Mouse (Mus musculus) liver, embryonic 15.5 days (tissue): ENCODE data around the gene Utp14b. TPM values are rescaled to one million over a fixed set of nuclear protein-coding genes. Genes with fewer than 3 reads are reported as not detected.

Experiments
- ATAC-seq: fragments of 200-750 bp; cut with Nextera tagmentation; 2 replicates; pipeline ENCODE4 v1.8.0; 2017; ENCODE audit warnings: moderate number of reproducible peaks, mild to moderate bottlenecking, moderate library complexity; ENCODE audit not compliant: insufficient read depth
- H3K27ac ChIP-seq: fragments of 300-500 bp; sonication (generic); replicated peaks from 2 replicates; pipeline ENCODE4 v1.5.1; 2015; ENCODE audit warnings: mild to moderate bottlenecking, inconsistent platforms
- H3K27me3 ChIP-seq: fragments of 300-500 bp; sonication (generic); 2 replicates; pipeline ENCODE4 v1.6.1; 2015; ENCODE audit warnings: mild to moderate bottlenecking, inconsistent platforms
- H3K36me3 ChIP-seq: fragments of 300-500 bp; sonication (generic); replicated peaks from 2 replicates; pipeline ENCODE4 v1.6.1; 2015; ENCODE audit warnings: moderate library complexity, mild to moderate bottlenecking, inconsistent platforms
- H3K4me1 ChIP-seq: fragments of 300-500 bp; sonication (generic); replicated peaks from 2 replicates; pipeline ENCODE4 v1.6.1; 2015; ENCODE audit warnings: inconsistent platforms
- H3K4me2 ChIP-seq: fragments of 300-500 bp; sonication (generic); 2 replicates; pipeline ENCODE4 v1.6.1; 2015; ENCODE audit warnings: moderate library complexity, mild to moderate bottlenecking, inconsistent platforms
- H3K4me3 ChIP-seq: fragments of 300-500 bp; sonication (generic); replicated peaks from 2 replicates; pipeline ENCODE4 v1.5.1; 2015; ENCODE audit warnings: mild to moderate bottlenecking, inconsistent platforms
- H3K9ac ChIP-seq: fragments of 300-500 bp; sonication (generic); 2 replicates; pipeline ENCODE4 v1.6.1; 2015; ENCODE audit warnings: moderate library complexity, mild to moderate bottlenecking, inconsistent platforms
- H3K9me3 ChIP-seq: fragments of 300-500 bp; sonication (generic); replicated peaks from 2 replicates; pipeline ENCODE4 v1.6.1; 2016; ENCODE audit warnings: inconsistent platforms
- WGBS: fragments of 180-500 bp; shearing (Covaris S2); methylation state at CpG from one replicate; pipeline ENCODE4 v1.1.7; 2015; ENCODE audit warnings: mixed read lengths; ENCODE audit not compliant: insufficient replicate concordance; 5-methylcytosine and 5-hydroxymethylcytosine counted together
- polyA plus RNA-seq: library from polyadenylated mRNA; unstranded; fragments of >200 nt; fragmentation: Nextera tagmentation; extraction: Ambion mirVana; gene quantifications from 2 replicates; pipeline ENCODE4 v1.2.1, GENCODE M21; 2015

Gene Utp14b
- polyA plus RNA-seq, 1 experiment from 2014 or later = 0.77 TPM

- Histone ChIP-seq H3K36me3 (no peaks in the 10 kb centered on the region), H3K27me3 (no peaks in the 10 kb centered on the region), H3K9me3 (no peaks in the 10 kb centered on the region), H3K4me1 (no peaks in the 10 kb centered on the region), H3K4me2 (no peak overlapping the region), H3K27ac (no peak overlapping the region), H3K4me3 (no peak overlapping the region), H3K9ac (no peak overlapping the region)
- 52% methylated on average over 6 of the region's 6 CpGs for WGBS
- ATAC-seq = no peak
These were observed 8.4 kb upstream of the Utp14b start for GRCm38 (mm10) chr1:78649269-78650061.

DNA sequence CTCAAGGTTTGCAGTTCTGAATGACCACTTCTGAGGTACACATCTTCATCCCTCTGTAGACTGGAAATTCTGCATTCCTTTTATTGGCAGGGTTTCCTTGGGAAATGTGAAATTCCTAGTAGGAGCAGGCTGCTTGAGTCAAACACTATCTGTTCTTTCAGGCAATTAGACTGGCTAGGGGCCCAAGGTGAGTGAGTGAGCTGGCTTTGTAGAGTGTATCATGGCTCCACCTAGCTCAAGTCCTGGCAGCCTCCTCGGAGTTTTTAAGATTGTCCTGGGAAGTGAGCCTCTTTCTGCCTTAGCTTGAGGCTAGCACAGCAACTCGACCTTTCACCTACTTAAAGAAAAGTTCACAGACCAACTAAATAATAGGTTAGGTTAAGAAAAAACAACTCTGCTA is 1.4 kb upstream of the Utp14b start:
- no peaks in the 10 kb centered on the region for H3K36me3 ChIP-seq
- no peaks in the 10 kb centered on the region for H3K9me3 ChIP-seq
- no peak for ATAC-seq
- no peak overlapping the region for H3K9ac ChIP-seq
- no peaks in the 10 kb centered on the region for H3K27me3 ChIP-seq
- H3K4me1 ChIP-seq = peaks cover 42% of the 10 kb centered on the region
- WGBS = 39% methylated on average over 2 of the region's 2 CpGs
- H3K27ac ChIP-seq = no peak overlapping the region
- no peak overlapping the region for H3K4me3 ChIP-seq
- no peak overlapping the region for H3K4me2 ChIP-seq

GRCm38 (mm10) chr1:78657021-78657629 is 713 bp upstream of the Utp14b start:
- H3K27me3 ChIP-seq = no peaks in the 10 kb centered on the region
- H3K36me3 ChIP-seq = no peaks in the 10 kb centered on the region
- 25% methylated on average over 22 of the region's 22 CpGs for WGBS
- peak overlapping the region; percentile 22; the same call in 1 of the 2 replicates for H3K9ac ChIP-seq
- no peaks in the 10 kb centered on the region for H3K9me3 ChIP-seq
- peaks cover 44% of the 10 kb centered on the region for H3K4me1 ChIP-seq
- ATAC-seq = no peak
- peak overlapping the region; percentile 97 for H3K4me2 ChIP-seq
- 0 out of 2 replicates have a peak overlapping the region, but pooled peaks have one; percentile 12 for H3K27ac ChIP-seq
- peak overlapping the region; percentile 84 for H3K4me3 ChIP-seq

DNA sequence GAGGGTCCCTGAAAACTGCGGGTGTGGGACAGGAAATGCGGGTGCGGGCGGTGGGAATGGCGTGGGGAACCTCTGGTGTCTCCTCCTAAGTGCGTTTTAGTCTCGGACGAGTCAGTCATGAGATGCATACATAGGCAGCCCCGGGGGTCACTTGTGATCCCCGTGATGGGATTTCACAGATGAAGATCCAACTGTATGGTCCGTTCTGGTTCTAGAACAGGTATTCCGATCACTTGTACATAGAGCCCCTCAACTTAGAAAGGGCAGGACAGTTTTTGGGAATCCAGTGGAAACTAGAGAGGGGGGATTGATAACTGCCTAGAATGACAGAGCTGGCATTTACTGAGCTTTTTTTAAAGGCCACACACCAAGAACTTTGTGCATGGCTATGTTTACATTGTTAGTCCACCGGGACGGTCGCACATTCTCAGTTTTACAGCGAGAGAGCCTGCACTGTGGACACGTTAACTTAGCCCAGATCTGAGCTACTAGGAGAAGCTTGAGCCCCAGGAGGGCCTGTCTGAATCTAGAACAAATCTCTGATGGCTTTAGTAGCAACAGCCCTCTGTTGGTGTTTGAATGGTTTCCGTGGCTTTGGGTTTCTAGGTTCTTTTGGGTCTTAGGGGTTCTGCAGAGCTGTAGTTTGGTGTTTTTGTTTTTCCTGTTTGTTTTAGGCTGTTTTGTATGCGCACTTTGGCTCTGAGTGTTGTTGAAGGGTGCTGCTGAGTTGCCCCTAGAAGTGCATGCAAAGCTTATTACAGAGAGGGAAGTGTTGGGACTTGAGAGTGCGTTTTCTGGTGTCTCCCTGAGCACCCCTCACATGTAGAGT is 817 bp downstream of the Utp14b start:
- no peaks in the 10 kb centered on the region for H3K27me3 ChIP-seq
- 3% methylated on average over 20 of the region's 20 CpGs for WGBS
- no peaks in the 10 kb centered on the region for H3K36me3 ChIP-seq
- peaks cover 44% of the 10 kb centered on the region for H3K4me1 ChIP-seq
- peak overlapping the region; percentile 86 for H3K9ac ChIP-seq
- H3K27ac ChIP-seq = peak overlapping the region; percentile 84
- no peaks in the 10 kb centered on the region for H3K9me3 ChIP-seq
- no peak for ATAC-seq
- peak overlapping the region; percentile 84 for H3K4me3 ChIP-seq
- peak overlapping the region; percentile 97 for H3K4me2 ChIP-seq

DNA sequence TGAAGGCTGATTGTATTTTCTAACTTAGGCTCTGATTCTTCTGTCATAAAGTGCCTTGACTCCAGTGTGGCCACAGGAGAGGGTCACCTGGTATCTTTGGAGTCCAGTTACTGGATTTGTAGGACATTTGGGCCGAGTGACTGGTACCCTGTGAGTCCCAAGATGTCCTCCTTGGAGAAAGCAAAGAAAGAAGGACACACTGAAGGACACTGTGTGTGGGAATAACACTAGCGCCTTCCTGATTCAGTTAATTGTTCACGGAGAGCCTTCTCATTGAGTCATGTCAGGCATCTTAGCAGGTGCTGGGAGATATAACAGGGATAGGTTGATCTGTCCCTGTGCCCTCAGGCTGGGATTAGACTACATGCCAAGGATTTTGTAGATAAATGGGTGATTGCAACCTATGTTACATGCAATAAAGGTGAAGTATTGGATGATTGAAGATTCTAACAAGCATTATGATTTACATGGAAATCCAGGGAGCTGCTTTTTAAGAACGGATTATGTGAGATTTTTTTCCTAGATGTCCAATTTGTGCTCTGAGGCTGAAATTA is 1.5 kb downstream of the Utp14b start:
- no peak for ATAC-seq
- WGBS = 58% methylated on average over 4 of the region's 4 CpGs

DNA sequence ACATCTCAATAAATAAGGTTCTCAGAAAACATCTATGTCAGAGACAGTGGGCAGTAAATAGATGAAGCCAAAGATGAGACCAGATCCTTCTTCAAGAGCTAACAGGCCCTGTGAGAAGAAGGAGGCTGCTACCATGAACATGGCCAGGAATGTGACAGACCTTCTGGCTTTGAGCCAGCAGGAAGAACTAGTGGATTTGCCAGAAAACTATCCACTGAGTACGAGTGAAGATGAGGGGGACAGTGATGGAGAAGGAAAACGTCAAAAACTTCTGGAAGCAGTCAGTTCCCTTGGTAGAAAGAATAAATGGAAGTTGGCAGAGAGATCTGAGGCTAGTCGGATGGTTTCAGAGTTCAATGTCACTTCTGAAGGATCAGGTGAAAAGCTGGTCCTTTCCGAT is 6.5 kb downstream of the Utp14b start:
- 73% methylated on average over 4 of the region's 4 CpGs for WGBS
- Histone ChIP-seq H3K36me3 (peaks cover 38% of the 10 kb centered on the region), H3K27me3 (no peaks in the 10 kb centered on the region), H3K27ac (no peak overlapping the region), H3K4me1 (peaks cover 15% of the 10 kb centered on the region), H3K9me3 (no peaks in the 10 kb centered on the region), H3K9ac (no peak overlapping the region), H3K4me2 (no peak overlapping the region), H3K4me3 (no peak overlapping the region)
- no peak for ATAC-seq

More for the DNA sequence above, 1.5 kb downstream of the Utp14b start:
- Histone ChIP-seq H3K36me3 (peaks cover 2% of the 10 kb centered on the region), H3K4me1 (peaks cover 44% of the 10 kb centered on the region), H3K4me2 (peak overlapping the region; percentile 97), H3K9me3 (no peaks in the 10 kb centered on the region), H3K9ac (peak overlapping the region; percentile 86), H3K27me3 (no peaks in the 10 kb centered on the region), H3K4me3 (peak overlapping the region; percentile 84), H3K27ac (no peak overlapping the region)

GRCm38 (mm10) chr1:78665954-78666499 is 8.2 kb downstream of the Utp14b start:
- 68% methylated on average over 9 of the region's 9 CpGs for WGBS
- Histone ChIP-seq H3K36me3 (peaks cover 38% of the 10 kb centered on the region), H3K27me3 (no peaks in the 10 kb centered on the region), H3K9me3 (no peaks in the 10 kb centered on the region), H3K9ac (no peak overlapping the region), H3K4me1 (peaks cover 6% of the 10 kb centered on the region), H3K4me2 (no peak overlapping the region), H3K27ac (no peak overlapping the region), H3K4me3 (no peak overlapping the region)
- no peak for ATAC-seq

- Histone ChIP-seq H3K36me3 (peaks cover 38% of the 10 kb centered on the region), H3K9ac (no peak overlapping the region), H3K4me3 (no peak overlapping the region), H3K27me3 (no peaks in the 10 kb centered on the region), H3K4me1 (peaks cover under 1% of the 10 kb centered on the region; the same call in 1 of the 2 replicates), H3K9me3 (no peaks in the 10 kb centered on the region), H3K4me2 (no peak overlapping the region), H3K27ac (no peak overlapping the region)
- WGBS = 64% methylated on average over 1 of the region's 1 CpGs
- no peak for ATAC-seq
These were observed 8.7 kb downstream of the Utp14b start for GRCm38 (mm10) chr1:78666585-78666984.

DNA sequence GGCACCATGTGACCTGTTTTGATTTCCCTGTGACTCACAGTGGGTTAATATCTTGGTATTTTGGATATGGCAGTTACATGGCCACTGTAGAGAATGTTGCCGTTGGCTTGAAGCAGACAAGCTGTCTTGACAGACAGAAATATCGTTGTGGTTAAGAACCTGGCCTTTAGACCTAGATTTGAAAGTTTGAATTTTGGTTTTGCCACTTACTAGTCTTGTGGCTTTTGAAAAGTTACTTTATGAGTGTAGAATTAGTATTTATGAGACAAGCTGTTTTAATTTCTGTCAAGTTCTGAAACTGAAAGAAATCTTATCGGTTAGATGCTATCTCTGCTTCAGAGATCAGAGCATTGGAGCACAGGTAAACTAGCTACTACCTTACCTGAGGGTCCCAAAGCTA is 24.5 kb downstream of the Utp14b start:
- ATAC-seq = no peak

DNA sequence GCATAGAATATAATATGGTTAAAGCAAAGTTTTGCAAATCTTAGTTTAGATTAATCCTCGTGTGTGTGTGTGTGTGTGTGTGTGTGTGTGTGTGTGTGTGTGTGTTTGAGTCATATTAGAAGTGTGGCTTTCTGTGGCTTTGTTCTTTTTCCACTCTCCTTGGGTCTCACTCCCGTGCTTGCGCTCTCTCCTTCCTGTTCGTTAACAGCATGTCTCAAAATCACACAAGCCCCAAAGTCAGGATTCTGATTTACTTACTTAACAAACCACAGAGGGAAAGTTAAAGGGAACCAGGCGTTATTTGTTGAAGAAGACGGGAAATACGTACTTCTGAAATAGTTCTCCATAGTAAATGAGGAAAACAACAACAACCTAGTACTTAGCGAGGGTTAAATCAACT is 26.3 kb downstream of the Utp14b start:
- Histone ChIP-seq H3K27ac (no peak overlapping the region), H3K4me1 (no peaks in the 10 kb centered on the region), H3K4me3 (no peak overlapping the region), H3K27me3 (no peaks in the 10 kb centered on the region), H3K9ac (no peak overlapping the region), H3K4me2 (no peak overlapping the region), H3K9me3 (no peaks in the 10 kb centered on the region), H3K36me3 (0 out of 2 replicates have a peak, but pooled peaks cover 4% of the 10 kb centered on the region)
- WGBS = 60% methylated on average over 8 of the region's 8 CpGs
- ATAC-seq = no peak

More for the DNA sequence above, 24.5 kb downstream of the Utp14b start:
- H3K9me3 ChIP-seq = no peaks in the 10 kb centered on the region
- no peak overlapping the region for H3K4me3 ChIP-seq
- no peaks in the 10 kb centered on the region for H3K4me1 ChIP-seq
- 0 out of 2 replicates have a peak, but pooled peaks cover 4% of the 10 kb centered on the region for H3K36me3 ChIP-seq
- H3K27me3 ChIP-seq = no peaks in the 10 kb centered on the region
- H3K27ac ChIP-seq = no peak overlapping the region
- H3K9ac ChIP-seq = no peak overlapping the region
- 57% methylated on average over 3 of the region's 3 CpGs for WGBS
- H3K4me2 ChIP-seq = no peak overlapping the region
